Mouse (Mus musculus) cerebellum, adult 2 months (tissue): ENCODE measurements around the gene Brms1. TPM values are rescaled to one million over a fixed set of nuclear protein-coding genes. Genes with fewer than 3 reads are reported as not detected.

ENCODE experiments used
- DNase-seq, 2 experiments: peaks; one replicate each; pipeline ENCODE4 v3.0.0; 2021
- H3K27ac ChIP-seq: fragments of 200-500 bp; 2 replicates; pipeline ENCODE4 v1.5.1; 2012; ENCODE audit warnings: low read length, control low read depth, inconsistent platforms; ENCODE audit not compliant: insufficient read depth
- H3K27me3 ChIP-seq: fragments of 200-500 bp; 2 replicates; pipeline ENCODE4 v1.6.1; 2012; ENCODE audit warnings: inconsistent platforms, mild to moderate bottlenecking, low read length, moderate library complexity; ENCODE audit not compliant: control insufficient read depth, insufficient read depth
- H3K4me1 ChIP-seq: fragments of 200-500 bp; 2 replicates; pipeline ENCODE4 v1.6.1; 2011; ENCODE audit warnings: low read length; ENCODE audit not compliant: control insufficient read depth, insufficient read depth
- H3K4me3 ChIP-seq: fragments of 200-500 bp; replicated peaks from 2 replicates; pipeline ENCODE3; 2011; ENCODE audit warnings: mild to moderate bottlenecking, low read depth, low read length, control low read depth; ENCODE audit not compliant: insufficient read depth
- CTCF ChIP-seq: fragments of 200-500 bp; IDR thresholded peaks from 2 replicates; pipeline ENCODE4 v1.5.1; 2011; ENCODE audit warnings: low read depth, mild to moderate bottlenecking, control low read depth, low read length, moderate library complexity, borderline replicate concordance; ENCODE audit not compliant: insufficient read depth
- POLR2A ChIP-seq: fragments of 200-500 bp; IDR thresholded peaks from 2 replicates; pipeline ENCODE4 v1.6.1; 2011; ENCODE audit warnings: low read length, control low read depth, borderline replicate concordance; ENCODE audit not compliant: insufficient read depth
- WGBS: fragments of 180-500 bp; shearing (Covaris S2); methylation state at CpG from one replicate; pipeline ENCODE4 v1.1.7; 2018; 5-methylcytosine and 5-hydroxymethylcytosine counted together
- polyA plus RNA-seq: library from polyadenylated mRNA; depleted of rRNA; stranded (reverse); fragments of >200 nt; gene quantifications from 2 replicates; pipeline ENCODE4 v1.2.3, GENCODE M21; 2012

The Brms1 gene
- polyA plus RNA-seq, 1 experiment: 20.8 TPM

- Histone ChIP-seq H3K4me3 (no peak overlapping the region), H3K27ac (no peak overlapping the region), H3K4me1 (no peaks in the 10 kb centered on the region), H3K27me3 (no peaks in the 10 kb centered on the region)
- WGBS: 47% methylated on average over 8 of the region's 8 CpGs
- DNase-seq: no peak
- TF ChIP-seq POLR2A (no peak), CTCF (no peak)
These were observed 28.0 kb upstream of the Brms1 start for GRCm38 (mm10) chr19:5013138-5013537.

GRCm38 (mm10) chr19:5014961-5015398 lies 26.2 kb upstream of the Brms1 start:
- Histone ChIP-seq H3K4me3 (no peak overlapping the region), H3K27me3 (no peaks in the 10 kb centered on the region), H3K4me1 (no peaks in the 10 kb centered on the region), H3K27ac (no peak overlapping the region)
- 3% methylated on average over 8 of the region's 8 CpGs for WGBS
- DNase-seq: peak; percentile 49 to 55
- TF ChIP-seq CTCF: peak; percentile 49; the same call in 1 of the 2 replicates
- TF ChIP-seq POLR2A: no peak

- DNase-seq: no peak
- no peak overlapping the region for H3K27ac ChIP-seq
- H3K4me1 ChIP-seq: no peaks in the 10 kb centered on the region
- no peak overlapping the region for H3K4me3 ChIP-seq
- no peaks in the 10 kb centered on the region for H3K27me3 ChIP-seq
- TF ChIP-seq CTCF (no peak), POLR2A (no peak)
- WGBS: 28% methylated on average over 10 of the region's 10 CpGs
These were observed 24.9 kb upstream of the Brms1 start for GRCm38 (mm10) chr19:5016221-5016742.

- WGBS: 20% methylated on average over 12 of the region's 12 CpGs
- TF ChIP-seq POLR2A (no peak), CTCF (peak; percentile 78)
- Histone ChIP-seq H3K4me3 (no peak overlapping the region), H3K27me3 (no peaks in the 10 kb centered on the region), H3K27ac (no peak overlapping the region), H3K4me1 (no peaks in the 10 kb centered on the region)
- peak; percentile 74 to 76 for DNase-seq
These were observed 24.4 kb upstream of the Brms1 start for GRCm38 (mm10) chr19:5016782-5017181.

- H3K4me1 ChIP-seq: no peaks in the 10 kb centered on the region
- DNase-seq: no peak
- H3K4me3 ChIP-seq: no peak overlapping the region
- no peaks in the 10 kb centered on the region for H3K27me3 ChIP-seq
- WGBS: 82% methylated on average over 4 of the region's 4 CpGs
- no peak for TF ChIP-seq POLR2A
- H3K27ac ChIP-seq: no peak overlapping the region
These were observed 23.5 kb upstream of the Brms1 start for GRCm38 (mm10) chr19:5017611-5018010.

- 82% methylated on average over 3 of the region's 3 CpGs for WGBS
- TF ChIP-seq CTCF (no peak), POLR2A (no peak)
- Histone ChIP-seq H3K27me3 (no peaks in the 10 kb centered on the region), H3K4me1 (no peaks in the 10 kb centered on the region), H3K27ac (no peak overlapping the region), H3K4me3 (no peak overlapping the region)
- no peak for DNase-seq
These were observed 23.0 kb upstream of the Brms1 start for GRCm38 (mm10) chr19:5018191-5018590.

- Histone ChIP-seq H3K4me1 (no peaks in the 10 kb centered on the region), H3K27ac (no peak overlapping the region), H3K27me3 (no peaks in the 10 kb centered on the region), H3K4me3 (no peak overlapping the region)
- no peak for DNase-seq
- 49% methylated on average over 2 of the region's 2 CpGs for WGBS
- TF ChIP-seq CTCF (no peak), POLR2A (no peak)
These were observed 19.7 kb upstream of the Brms1 start for GRCm38 (mm10) chr19:5021416-5021815.

GRCm38 (mm10) chr19:5023621-5024479 lies 17.3 kb upstream of the Brms1 start, which contains the start of gene Slc29a2:
TSS of gene Slc29a2 (plus strand) at chr19:5023860.
- Histone ChIP-seq H3K27ac (peak within 1 kb of the TSS; percentile 32), H3K27me3 (no peaks in the 10 kb centered on the region), H3K4me1 (no peaks in the 10 kb centered on the region), H3K4me3 (peak within 1 kb of the TSS; percentile 81)
- DNase-seq: peak; percentile 93 to 94
- WGBS: under 1% methylated on average over 62 of the region's 62 CpGs
- TF ChIP-seq POLR2A (peak; percentile 84), CTCF (no peak)
